Mouse (Mus musculus) brain, embryonic 14.5 days (tissue): ENCODE measurements at regions not wholly inside any gene's neighbourhood (a gene's known extent, or its start where the extent isn't known, plus 50 kb on each side); places are given as distances from the start of the nearest gene placed in this dataset.

ENCODE experiments used
- CTCF ChIP-seq: fragments of 200-500 bp; IDR thresholded peaks from 2 replicates; pipeline ENCODE4 v1.5.1; 2012; ENCODE audit warnings: inconsistent platforms, mild to moderate bottlenecking, moderate library complexity, borderline replicate concordance; ENCODE audit not compliant: insufficient read depth, insufficient read length; ENCODE audit errors: extremely low read depth
- POLR2A ChIP-seq: fragments of 200-500 bp; IDR thresholded peaks from 2 replicates; pipeline ENCODE4 v1.6.1; 2012; ENCODE audit warnings: mild to moderate bottlenecking, inconsistent platforms, borderline replicate concordance; ENCODE audit not compliant: poor library complexity, insufficient read depth, insufficient read length, severe bottlenecking; ENCODE audit errors: extremely low read depth

GRCm38 (mm10) chr19:59577886-59578285 is 119.7 kb downstream of the Emx2 start:
- TF ChIP-seq CTCF (no peak), POLR2A (no peak)
